Mouse (Mus musculus) midbrain, embryonic 15.5 days (tissue): Measurements from ENCODE around the gene Rbm25. TPM values are rescaled to one million over a fixed set of nuclear protein-coding genes. Genes with fewer than 3 reads are reported as not detected.

Experiments used
- ATAC-seq: fragments of 200-750 bp; cut with Nextera tagmentation; replicated peaks from 2 replicates; pipeline ENCODE4 v1.8.0; 2017; ENCODE audit warnings: moderate TSS enrichment
- H3K27ac ChIP-seq: fragments of 300-500 bp; sonication (generic); 2 replicates; pipeline ENCODE4 v1.5.1; 2015; ENCODE audit warnings: mild to moderate bottlenecking, inconsistent platforms
- H3K27me3 ChIP-seq: fragments of 300-500 bp; sonication (generic); replicated peaks from 2 replicates; pipeline ENCODE4 v1.6.1; 2015; ENCODE audit warnings: inconsistent platforms
- H3K36me3 ChIP-seq: fragments of 300-500 bp; sonication (generic); replicated peaks from 2 replicates; pipeline ENCODE4 v1.6.1; 2015; ENCODE audit warnings: inconsistent platforms
- H3K4me1 ChIP-seq: fragments of 300-500 bp; sonication (generic); 2 replicates; pipeline ENCODE4 v1.6.1; 2015; ENCODE audit warnings: inconsistent platforms
- H3K4me2 ChIP-seq: fragments of 300-500 bp; sonication (generic); 2 replicates; pipeline ENCODE4 v1.6.1; 2015; ENCODE audit warnings: inconsistent platforms, mild to moderate bottlenecking, moderate library complexity
- H3K4me3 ChIP-seq: fragments of 300-500 bp; sonication (generic); 2 replicates; pipeline ENCODE4 v1.5.1; 2015; ENCODE audit warnings: mild to moderate bottlenecking, inconsistent platforms
- H3K9ac ChIP-seq: fragments of 300-500 bp; sonication (generic); 2 replicates; pipeline ENCODE4 v1.6.1; 2015; ENCODE audit warnings: mild to moderate bottlenecking, inconsistent platforms
- H3K9me3 ChIP-seq: fragments of 300-500 bp; sonication (generic); 2 replicates; pipeline ENCODE4 v1.6.1; 2016; ENCODE audit warnings: inconsistent platforms
- WGBS: fragments of 180-500 bp; shearing (Covaris S2); methylation state at CpG from one replicate; pipeline ENCODE4 v1.1.7; 2015; ENCODE audit warnings: mixed read lengths; 5-methylcytosine and 5-hydroxymethylcytosine counted together
- polyA plus RNA-seq: library from polyadenylated mRNA; unstranded; fragments of >200 nt; fragmentation: Nextera tagmentation; extraction: Ambion mirVana; gene quantifications from 2 replicates; pipeline ENCODE4 v1.2.1, GENCODE M21; 2015

The Rbm25 gene
- polyA plus RNA-seq, 1 experiment from 2014 or later, result 266 TPM

- H3K4me3 ChIP-seq, result no peak overlapping the region
- no peak overlapping the region for H3K27ac ChIP-seq
- H3K36me3 ChIP-seq, result peaks cover 17% of the 10 kb centered on the region; the same call in 1 of the 2 replicates
- no peak overlapping the region for H3K9ac ChIP-seq
- 93% methylated on average over 2 of the region's 2 CpGs for WGBS
- H3K9me3 ChIP-seq, result no peaks in the 10 kb centered on the region
- H3K27me3 ChIP-seq, result no peaks in the 10 kb centered on the region
- ATAC-seq, result no peak
- H3K4me1 ChIP-seq, result no peaks in the 10 kb centered on the region
- no peak overlapping the region for H3K4me2 ChIP-seq
Observed at GRCm38 (mm10) chr12:83709934-83710333, 78.9 kb downstream of the Rbm25 start.

GRCm38 (mm10) chr12:83713749-83714148 lies 82.7 kb downstream of the Rbm25 start:
- no peak for ATAC-seq
- H3K36me3 ChIP-seq, result peaks cover 27% of the 10 kb centered on the region; the same call in 1 of the 2 replicates
- H3K9me3 ChIP-seq, result no peaks in the 10 kb centered on the region
- no peak overlapping the region for H3K4me2 ChIP-seq
- H3K9ac ChIP-seq, result no peak overlapping the region
- H3K27me3 ChIP-seq, result no peaks in the 10 kb centered on the region
- 45% methylated on average over 2 of the region's 2 CpGs for WGBS
- H3K4me3 ChIP-seq, result no peak overlapping the region
- no peaks in the 10 kb centered on the region for H3K4me1 ChIP-seq
- H3K27ac ChIP-seq, result no peak overlapping the region

DNA sequence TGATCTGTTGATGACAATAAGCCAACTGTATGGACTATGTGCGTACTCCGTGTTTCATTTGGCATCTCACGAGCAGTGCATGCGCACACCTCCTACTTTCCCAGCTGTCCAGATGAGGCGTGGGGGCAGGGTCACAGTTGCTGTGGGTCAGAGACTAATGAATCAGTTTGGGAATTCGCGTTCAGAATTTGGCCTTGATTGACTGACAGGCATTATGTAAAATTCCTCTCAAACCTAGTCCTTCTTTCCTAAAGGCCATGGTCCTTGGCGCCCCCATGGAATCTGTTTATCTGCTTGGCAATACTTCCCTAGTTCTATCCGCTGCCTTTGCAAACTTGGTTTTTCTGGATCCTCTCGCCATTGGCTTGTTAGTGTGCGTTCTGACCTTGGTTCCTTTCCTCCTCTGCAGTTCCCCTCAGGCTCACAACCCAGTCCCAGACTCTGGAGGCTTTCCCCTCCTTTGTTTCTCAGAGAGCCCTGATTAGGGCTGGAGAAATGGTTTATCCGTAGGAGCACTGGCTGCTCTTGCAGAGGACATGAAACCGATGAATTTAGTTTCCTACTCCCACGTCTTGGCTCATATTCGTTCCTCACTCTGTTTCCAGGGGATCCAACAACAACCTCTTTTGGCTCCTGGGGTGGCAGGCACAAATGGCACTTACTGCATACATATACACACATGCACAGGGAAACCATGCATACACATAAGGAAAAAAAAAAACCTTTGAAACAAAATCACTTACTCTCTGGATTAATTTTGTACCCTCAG lies 85.6 kb downstream of the Rbm25 start:
- Histone ChIP-seq H3K9me3 (no peaks in the 10 kb centered on the region), H3K4me1 (no peaks in the 10 kb centered on the region), H3K27ac (no peak overlapping the region), H3K4me3 (no peak overlapping the region), H3K36me3 (peaks cover 29% of the 10 kb centered on the region; the same call in 1 of the 2 replicates), H3K27me3 (no peaks in the 10 kb centered on the region), H3K9ac (no peak overlapping the region), H3K4me2 (no peak overlapping the region)
- ATAC-seq, result no peak
- 88% methylated on average over 15 of the region's 15 CpGs for WGBS

GRCm38 (mm10) chr12:83719431-83719830 lies 88.4 kb downstream of the Rbm25 start:
- Histone ChIP-seq H3K9me3 (no peaks in the 10 kb centered on the region), H3K9ac (no peak overlapping the region), H3K4me1 (no peaks in the 10 kb centered on the region), H3K27ac (no peak overlapping the region), H3K4me2 (no peak overlapping the region), H3K27me3 (no peaks in the 10 kb centered on the region), H3K4me3 (no peak overlapping the region), H3K36me3 (peaks cover 22% of the 10 kb centered on the region; the same call in 1 of the 2 replicates)
- 100% methylated on average over 1 of the region's 1 CpGs for WGBS
- no peak for ATAC-seq

DNA sequence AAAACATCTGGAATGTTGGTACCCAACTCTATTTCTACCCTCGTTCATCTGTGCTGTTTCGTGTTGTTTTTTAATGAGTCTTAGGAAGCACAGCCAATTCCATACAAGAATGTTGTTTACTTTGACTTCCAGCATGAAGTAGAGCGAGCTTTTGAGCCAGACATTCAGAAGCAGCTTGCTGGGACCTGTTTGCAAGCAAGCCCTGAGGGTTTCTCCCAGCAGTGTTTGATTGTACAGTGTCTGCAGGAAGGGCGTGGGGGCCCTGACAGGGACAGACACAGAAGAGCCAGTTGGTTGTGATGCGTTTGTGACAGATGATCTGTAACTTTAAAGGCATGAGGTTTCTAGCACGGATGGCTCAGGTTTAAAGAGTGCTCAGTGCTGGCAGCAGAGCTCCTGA lies 90.2 kb downstream of the Rbm25 start:
- H3K4me3 ChIP-seq, result no peak overlapping the region
- WGBS, result 74% methylated on average over 6 of the region's 6 CpGs
- no peak overlapping the region for H3K27ac ChIP-seq
- no peaks in the 10 kb centered on the region for H3K27me3 ChIP-seq
- H3K4me2 ChIP-seq, result no peak overlapping the region
- no peaks in the 10 kb centered on the region for H3K4me1 ChIP-seq
- H3K9ac ChIP-seq, result no peak overlapping the region
- no peaks in the 10 kb centered on the region for H3K9me3 ChIP-seq
- ATAC-seq, result no peak
- peaks cover 28% of the 10 kb centered on the region for H3K36me3 ChIP-seq

DNA sequence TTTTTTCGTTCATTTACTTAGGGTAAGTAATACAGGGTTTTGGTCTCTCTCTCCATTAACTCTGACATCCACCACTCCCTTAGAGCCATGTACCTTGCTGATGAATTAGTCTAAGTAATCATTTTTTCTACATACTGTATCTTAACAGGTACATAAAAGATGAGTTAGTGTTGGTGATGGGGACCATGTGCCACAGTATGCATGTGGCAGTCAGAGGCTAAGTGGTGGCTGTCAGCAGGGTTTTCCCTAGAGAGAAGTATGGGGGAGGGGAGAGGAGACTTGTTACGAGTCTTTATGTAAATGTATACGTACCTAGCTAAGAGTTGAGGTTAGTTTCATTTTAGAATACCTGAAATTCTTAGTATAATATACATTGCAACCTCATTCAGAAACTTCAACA lies 92.0 kb downstream of the Rbm25 start:
- H3K36me3 ChIP-seq, result peaks cover 30% of the 10 kb centered on the region
- ATAC-seq, result no peak
- no peak overlapping the region for H3K4me2 ChIP-seq
- H3K27me3 ChIP-seq, result no peaks in the 10 kb centered on the region
- H3K9ac ChIP-seq, result no peak overlapping the region
- no peak overlapping the region for H3K4me3 ChIP-seq
- H3K27ac ChIP-seq, result no peak overlapping the region
- no peaks in the 10 kb centered on the region for H3K4me1 ChIP-seq
- WGBS, result 77% methylated on average over 3 of the region's 3 CpGs
- H3K9me3 ChIP-seq, result no peaks in the 10 kb centered on the region

DNA sequence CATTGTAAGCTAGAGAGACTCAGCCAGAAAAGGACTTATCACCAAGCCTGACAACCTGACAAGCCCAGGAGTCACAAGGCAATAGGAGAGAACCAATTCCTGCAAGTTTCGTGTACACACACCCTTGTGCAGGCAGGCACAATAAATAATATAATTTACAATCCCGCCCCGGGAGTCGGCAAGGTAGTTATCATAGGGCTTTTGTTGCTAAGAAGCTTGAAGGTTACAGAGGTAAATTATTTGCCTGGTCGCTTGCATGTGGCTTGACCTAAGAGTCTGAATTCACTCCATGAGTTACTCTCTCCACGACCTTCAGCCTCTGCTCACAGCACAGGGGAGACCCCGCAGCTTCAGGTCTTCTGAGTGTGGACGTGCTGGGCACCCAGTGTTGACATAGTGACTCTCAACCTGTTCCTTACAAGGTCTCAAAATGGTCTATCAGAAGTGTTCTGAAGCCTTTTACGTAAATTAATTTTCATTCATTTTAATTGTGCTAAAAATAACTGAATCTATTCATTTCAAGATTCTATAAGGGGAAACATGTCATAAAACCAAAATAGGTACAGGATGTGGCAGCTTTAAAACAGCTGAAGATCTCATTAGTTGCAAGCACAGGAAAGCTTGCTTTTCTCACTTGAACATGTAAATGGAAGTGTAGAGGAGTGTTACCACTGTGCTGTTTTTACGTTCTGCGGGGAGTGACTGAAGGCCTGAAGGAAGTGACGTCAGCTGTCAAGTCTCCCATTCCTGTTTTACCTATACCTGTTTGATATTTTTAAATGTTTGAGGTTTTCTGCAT lies 95.7 kb downstream of the Rbm25 start:
- H3K9me3 ChIP-seq, result no peaks in the 10 kb centered on the region
- no peak overlapping the region for H3K9ac ChIP-seq
- H3K36me3 ChIP-seq, result peaks cover 53% of the 10 kb centered on the region
- 95% methylated on average over 12 of the region's 12 CpGs for WGBS
- H3K27me3 ChIP-seq, result no peaks in the 10 kb centered on the region
- no peak overlapping the region for H3K4me2 ChIP-seq
- no peak overlapping the region for H3K4me3 ChIP-seq
- no peaks in the 10 kb centered on the region for H3K4me1 ChIP-seq
- no peak for ATAC-seq
- H3K27ac ChIP-seq, result no peak overlapping the region

- no peak overlapping the region for H3K27ac ChIP-seq
- H3K4me3 ChIP-seq, result no peak overlapping the region
- WGBS, result 96% methylated on average over 5 of the region's 5 CpGs
- no peak overlapping the region for H3K9ac ChIP-seq
- ATAC-seq, result no peak
- H3K4me1 ChIP-seq, result no peaks in the 10 kb centered on the region
- no peaks in the 10 kb centered on the region for H3K27me3 ChIP-seq
- no peaks in the 10 kb centered on the region for H3K9me3 ChIP-seq
- H3K36me3 ChIP-seq, result peaks cover 64% of the 10 kb centered on the region
- no peak overlapping the region for H3K4me2 ChIP-seq
Observed at GRCm38 (mm10) chr12:83732225-83732624, 101.2 kb downstream of the Rbm25 start.

Other genes with a start within 250 kb of the Rbm25 start
- 25.0 and 26.9 TPM in 2 replicates for gene Dpf3, start 143.5 kb upstream of the Rbm25 start, polyA plus RNA-seq
- gene Dcaf4, start 110.8 kb upstream of the Rbm25 start, polyA plus RNA-seq, result 45.8 and 51.4 TPM in 2 replicates
- 30.4 and 31.7 TPM in 2 replicates for gene Zfyve1, start 34.0 kb upstream of the Rbm25 start, polyA plus RNA-seq
- gene Psen1, start 56.9 kb downstream of the Rbm25 start, polyA plus RNA-seq, result 70.0 and 74.7 TPM in 2 replicates
- gene Papln, start 132.4 kb downstream of the Rbm25 start, polyA plus RNA-seq, result 0.22 and 0.28 TPM in 2 replicates